Mouse (Mus musculus) MEL (cell line): ENCODE measurements around the gene Rdh16f1.

Experiments
- CHD2 ChIP-seq: IDR thresholded peaks from 2 replicates; pipeline ENCODE4 v1.6.1; 2011; ENCODE audit warnings: low read length, improper control_type of control experiment
- POLR2AphosphoS5 ChIP-seq: IDR thresholded peaks from 2 replicates; pipeline ENCODE4 v1.6.1; 2012; ENCODE audit warnings: low read depth, borderline replicate concordance, mild to moderate bottlenecking, inconsistent platforms, low read length, moderate library complexity, mixed read lengths

DNA sequence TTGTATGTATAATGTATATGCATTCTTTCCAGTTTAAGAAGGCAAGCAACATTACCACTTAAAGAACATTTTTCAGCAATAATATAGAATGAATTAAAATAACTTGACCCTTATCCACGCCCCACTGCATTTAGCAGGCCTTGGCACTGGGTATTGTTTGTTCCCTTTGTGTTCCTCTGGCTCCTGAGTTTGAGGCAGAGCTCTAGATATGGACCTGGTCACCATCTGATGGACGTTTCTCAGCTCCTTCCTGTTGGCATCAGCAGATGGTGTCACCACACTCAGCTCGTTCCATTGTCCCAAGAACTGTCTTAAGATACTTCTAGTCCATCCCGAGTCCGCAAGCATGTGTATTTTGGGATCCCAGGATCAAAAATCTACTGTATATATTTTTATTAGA, 42.6 kb downstream of the Rdh16f1 start:
- TF ChIP-seq CHD2 (no peak), POLR2AphosphoS5 (no peak)
